Mouse (Mus musculus) ES-E14 (cell line): Measurements from ENCODE around the gene Cenpa.

Experiments
- CHD2 ChIP-seq: IDR thresholded peaks from 2 replicates; pipeline ENCODE4 v1.6.1; 2014; ENCODE audit warnings: mild to moderate bottlenecking, low read depth, low read length, inconsistent platforms
- MAFK ChIP-seq: IDR thresholded peaks from 2 replicates; pipeline ENCODE4 v1.6.1; 2014; ENCODE audit warnings: mild to moderate bottlenecking, low read depth, low read length, inconsistent platforms; ENCODE audit not compliant: insufficient read depth
- ZC3H11A ChIP-seq: IDR thresholded peaks from 2 replicates; pipeline ENCODE4 v1.6.1; 2012; ENCODE audit warnings: low read depth, mild to moderate bottlenecking, inconsistent platforms, low read length, borderline replicate concordance

DNA sequence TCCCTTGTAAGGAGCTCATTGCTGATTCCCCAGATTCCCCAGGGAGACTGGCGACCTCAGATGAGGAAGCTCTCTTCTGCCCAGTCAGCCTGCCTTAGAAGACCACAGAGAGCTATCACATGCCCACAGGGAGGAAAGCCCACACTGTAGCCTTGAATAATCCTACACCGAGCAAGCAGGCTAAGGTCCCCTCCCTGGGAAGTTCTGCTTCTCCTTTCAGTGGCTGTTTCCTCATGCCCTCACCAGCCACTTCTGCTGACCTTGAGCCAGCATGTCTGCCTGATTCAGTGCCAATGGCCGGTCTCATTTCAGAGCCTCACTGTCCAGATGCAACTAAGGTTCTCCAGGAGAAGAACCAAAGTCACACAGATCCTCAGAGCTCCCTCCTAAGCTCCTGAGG is 15.8 kb upstream of the Cenpa start:
- TF ChIP-seq CHD2 = no peak
- TF ChIP-seq ZC3H11A = no peak
- TF ChIP-seq MAFK = no peak
